Mouse (Mus musculus) kidney, postnatal 36 days (tissue): ENCODE data around the gene Fut4.

ENCODE experiments used
- DNase-seq, 2 experiments: peaks; one replicate each; pipeline ENCODE4 v3.0.0; 2021 to 2022; ENCODE audit warnings: mixed read lengths in 2 of 2

Gene Fut4

DNA sequence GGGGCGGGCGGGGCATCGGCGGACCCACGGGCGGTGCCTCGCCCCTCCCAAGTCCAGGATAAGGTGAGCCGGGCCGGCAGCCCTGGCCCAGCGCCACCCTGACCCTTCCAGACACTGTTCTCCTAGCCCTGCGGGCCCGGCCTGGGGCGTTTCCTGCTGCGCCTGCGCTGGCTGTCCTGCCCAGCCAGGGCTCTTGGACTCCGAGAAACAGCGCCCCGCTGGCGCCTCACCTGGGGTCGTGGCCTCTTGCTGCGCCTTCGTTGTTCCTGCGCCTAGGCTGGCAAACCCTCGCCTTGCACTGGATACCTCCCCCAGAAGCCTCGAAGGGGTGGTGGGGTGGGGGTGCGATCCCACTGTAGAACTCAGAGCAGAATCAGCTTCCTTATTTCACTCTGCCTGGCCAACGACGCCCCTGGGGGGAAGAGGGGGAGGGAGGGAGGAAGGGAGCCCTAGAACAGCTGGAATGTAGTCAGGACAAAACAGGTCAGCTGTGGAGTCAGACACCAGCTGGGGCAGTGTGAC lies at the start of gene Fut4:
Fut4 (minus strand) TSS at position 393 of the 522 bp plus-strand sequence.
- DNase-seq: peak; percentile 75 to 85

DNA sequence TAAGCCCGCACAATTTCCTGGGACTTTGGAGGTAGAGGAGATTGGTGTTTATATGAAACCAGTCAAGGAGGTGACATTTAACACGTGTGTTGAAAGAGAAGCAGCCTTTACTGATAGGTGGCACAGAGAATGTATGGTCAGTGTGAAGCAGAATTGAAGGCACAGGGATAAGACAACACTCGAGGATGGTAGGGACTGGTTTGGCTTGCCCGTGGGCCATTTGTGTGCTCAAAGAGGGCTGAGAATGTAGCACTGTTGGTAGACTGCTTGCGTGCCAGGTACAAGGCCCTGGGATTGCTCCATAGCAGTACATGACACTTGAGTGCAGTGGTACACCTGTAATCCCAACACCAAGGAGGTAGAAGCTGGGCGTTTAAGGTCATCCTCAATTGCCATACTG lies 35.2 kb upstream of the Fut4 start:
- no peak for DNase-seq

DNA sequence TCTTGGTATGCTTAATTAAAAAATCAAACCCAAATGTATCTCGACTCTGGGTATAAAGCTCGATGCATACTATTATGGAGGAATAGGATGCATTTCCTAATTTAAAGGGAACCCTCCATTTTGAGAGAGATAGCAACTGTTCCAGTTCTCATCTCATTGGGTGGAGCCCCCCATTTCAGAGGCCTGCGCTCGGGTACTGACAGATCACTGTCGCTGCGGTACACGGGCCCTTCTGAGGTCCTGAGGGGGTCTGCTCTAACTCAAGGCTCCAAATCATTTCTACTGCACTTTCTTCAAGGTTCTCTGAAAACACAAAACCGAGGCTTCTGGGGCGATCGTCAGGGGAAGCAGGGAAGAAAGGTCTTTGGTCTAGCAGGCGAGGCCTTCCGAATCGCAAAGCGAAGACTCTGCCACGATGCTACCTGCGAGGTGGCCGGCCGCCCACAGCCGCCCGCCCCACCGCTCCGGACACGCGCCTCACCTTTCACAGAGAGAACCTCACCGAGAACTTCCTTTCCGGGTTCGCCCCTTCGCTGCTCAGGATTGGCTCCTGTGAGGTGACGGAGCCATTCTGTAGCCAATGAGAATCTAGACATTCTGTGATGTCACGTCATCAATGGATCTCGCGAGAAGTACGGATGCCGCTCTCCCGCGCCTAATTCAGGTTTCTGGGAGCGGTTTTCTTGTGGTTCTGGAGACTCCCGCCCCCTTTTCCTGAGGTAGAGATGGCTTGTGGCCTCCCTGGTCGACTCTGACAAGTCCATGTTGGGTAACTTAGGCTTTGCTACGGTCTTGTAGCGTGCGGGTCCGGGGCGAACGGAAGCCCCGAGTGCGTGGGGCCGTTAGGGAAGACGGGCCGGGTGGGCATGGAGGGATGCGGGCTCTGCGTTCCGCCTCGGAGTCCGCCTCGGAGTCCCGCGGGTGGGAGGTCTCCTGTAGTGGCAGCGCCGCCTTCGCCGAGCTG lies 32.1 kb upstream of the Fut4 start, which contains the start of the genes Mre11a and Ankrd49:
Mre11a (plus strand) TSS at position 616 of the 964 bp plus-strand sequence.
Ankrd49 (minus strand) TSS at position 818 of the 964 bp plus-strand sequence.
- DNase-seq: peak; percentile 94 to 97

DNA sequence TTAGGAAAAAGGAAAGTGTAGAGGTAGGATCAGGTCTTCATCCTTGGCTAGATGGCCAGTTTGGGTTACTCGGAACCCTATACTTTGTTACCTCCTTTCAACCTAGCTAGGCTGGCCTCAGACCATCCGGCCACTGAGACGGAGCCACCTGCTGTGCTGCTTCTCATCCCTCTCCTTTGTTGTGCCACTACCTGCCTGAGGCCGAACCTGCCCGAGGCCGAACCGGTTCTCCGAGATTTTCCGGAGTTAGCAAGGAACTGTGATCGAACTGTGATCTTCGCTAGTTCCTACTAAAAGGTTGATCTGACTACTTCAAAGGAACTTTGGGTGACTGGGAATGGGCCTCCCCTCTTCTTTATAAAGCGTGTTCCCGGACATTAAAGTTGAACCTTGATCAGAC lies 26.1 kb upstream of the Fut4 start:
- peak in 1 of 2 experiments; percentile 3 for DNase-seq

DNA sequence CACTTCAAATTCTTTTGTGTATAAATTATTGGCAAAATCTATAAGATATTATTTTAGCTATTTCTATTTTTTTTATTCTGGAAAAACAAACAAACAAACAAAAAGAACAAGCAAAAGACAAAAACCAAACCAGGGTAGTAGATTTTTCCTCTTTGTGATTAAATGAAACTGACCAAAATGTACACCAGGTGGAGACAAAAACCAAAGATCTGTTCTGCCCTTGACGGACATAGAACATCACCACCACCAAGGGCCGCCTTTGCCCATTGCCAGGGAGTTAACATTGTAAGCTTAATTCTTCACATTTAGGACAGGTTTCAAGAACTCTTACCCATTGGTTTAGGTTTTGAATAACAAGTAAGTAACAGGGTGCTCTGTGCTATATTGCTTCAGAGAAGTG lies 21.6 kb upstream of the Fut4 start:
- DNase-seq: no peak

DNA sequence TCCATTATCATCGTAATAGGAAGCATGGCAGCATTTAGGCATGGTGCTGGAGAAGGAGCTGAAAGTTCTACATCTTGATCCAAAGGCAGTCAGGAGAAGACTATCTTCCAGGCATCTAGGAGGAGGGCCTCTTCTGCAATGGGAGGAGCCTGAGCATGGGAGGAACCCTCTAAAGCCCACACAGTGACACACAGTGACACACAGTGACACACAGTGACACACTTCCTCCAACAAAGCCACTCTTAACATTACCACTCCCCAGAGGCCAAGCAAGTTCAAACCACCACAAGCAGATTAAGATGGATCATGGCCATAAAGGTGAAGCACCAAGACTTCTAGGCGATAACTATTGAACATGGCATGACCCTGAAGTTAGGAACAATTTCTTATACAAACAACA lies 19.9 kb upstream of the Fut4 start:
- DNase-seq: no peak

DNA sequence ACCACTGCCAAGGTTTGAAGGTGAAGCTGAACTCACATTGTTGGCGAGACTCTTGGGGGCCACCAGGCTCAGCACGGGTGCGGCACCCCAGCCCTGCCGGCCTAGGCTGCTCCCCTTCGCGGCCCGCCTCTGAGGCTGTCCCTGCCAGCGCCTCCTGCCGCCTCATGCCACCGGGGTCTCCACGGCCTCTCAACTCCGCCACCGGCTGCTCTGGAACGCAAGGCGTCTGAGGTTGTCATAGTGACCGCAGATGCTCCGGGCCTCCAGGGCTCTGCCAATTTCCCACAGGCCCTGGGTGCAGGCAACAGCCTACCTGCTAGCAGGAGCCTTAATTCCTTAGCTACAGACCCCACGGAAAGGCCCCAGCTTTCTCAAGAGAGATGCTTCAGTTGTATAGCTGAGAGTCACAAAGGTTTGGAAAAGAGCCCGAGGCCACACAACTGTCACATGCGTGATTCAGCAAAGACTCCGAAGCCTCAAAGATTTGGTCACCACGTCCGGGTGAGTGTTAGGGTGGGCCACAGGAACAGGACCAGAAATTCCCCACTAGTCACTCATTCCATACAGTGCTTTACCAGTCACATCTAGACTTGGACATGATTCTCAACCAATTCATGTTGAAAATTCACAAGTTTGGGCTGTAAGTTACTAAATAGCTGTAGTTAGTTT lies 18.7 kb upstream of the Fut4 start, which contains the start of gene 1700012B09Rik:
1700012B09Rik (minus strand) TSS at position 228 of the 669 bp plus-strand sequence.
- no peak for DNase-seq

DNA sequence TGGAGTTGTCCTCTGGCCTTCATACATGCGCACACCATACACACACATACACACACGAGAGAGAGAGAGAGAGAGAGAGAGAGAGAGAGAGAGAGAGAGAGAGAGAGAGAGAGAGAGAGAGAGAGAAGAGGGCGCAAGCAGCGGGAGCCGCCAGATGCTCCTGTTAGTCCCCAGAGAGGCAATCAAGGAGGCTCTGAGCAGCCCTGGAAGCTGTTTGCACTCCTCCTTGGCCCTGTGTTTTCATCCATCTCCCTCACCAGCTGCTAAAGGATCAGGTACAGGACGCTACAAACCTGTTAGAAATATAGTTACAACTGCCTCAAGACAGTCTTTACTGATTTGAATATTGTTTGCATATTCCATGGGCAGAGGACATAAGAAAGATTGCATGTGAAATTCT lies 17.6 kb upstream of the Fut4 start:
- DNase-seq: no peak

DNA sequence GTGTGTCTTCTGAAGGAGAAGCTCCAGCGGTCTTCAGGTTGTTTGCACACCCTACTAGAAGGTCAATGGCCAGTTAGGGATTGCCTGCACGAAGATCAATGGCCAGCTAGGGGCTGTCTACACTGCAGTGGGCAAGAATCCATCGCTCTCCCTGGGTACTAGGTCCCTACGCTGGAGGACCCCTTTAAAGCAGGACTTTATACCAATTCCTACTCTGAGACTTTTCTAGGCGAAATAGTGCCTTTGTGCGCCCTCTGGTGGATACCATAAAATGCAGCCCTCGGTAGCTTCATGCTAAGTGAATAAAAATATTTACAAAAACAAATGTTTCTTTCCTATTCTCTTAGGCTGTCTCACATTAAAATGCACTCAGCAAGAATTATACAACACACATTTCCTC lies 12.6 kb upstream of the Fut4 start:
- DNase-seq: peak; percentile 34 to 80

DNA sequence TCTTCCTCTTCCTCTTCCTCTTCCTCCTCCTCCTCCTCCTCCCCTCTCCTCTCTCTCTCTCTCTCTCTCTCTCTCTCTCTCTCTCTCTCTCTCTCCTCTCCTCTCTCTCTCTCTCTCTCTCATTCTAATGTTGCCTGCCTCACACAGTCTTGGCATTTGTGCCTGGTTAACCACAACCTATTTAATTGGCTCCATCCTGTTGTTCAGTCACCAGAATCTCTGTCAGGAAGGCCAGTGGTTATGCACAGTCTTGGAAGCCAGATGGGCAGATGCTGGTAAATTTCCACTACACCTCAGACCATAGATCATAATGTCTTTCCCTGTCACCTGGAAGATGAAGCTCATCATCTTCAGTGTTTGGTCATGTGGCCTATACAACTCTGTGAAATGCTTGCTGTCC lies 7.1 kb upstream of the Fut4 start:
- no peak for DNase-seq

DNA sequence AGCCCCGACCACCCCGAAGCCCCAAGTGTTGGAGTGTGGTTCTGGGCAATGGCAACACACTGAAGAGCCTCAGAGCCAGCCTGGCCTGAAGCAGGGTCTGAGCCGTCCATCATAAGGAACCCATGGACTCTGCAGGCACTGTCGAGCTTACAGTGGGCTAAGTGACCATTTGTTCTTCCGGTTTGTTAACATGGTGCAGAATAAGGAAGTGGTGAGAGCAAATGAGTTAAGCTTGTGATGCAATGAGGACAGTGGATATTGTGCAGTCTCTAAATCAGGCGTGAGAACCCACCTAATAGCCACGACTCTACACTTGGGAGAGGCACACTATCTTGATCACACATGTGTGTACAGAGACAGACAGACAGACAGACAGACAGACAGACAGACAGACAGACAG lies 6.4 kb upstream of the Fut4 start:
- DNase-seq: no peak

DNA sequence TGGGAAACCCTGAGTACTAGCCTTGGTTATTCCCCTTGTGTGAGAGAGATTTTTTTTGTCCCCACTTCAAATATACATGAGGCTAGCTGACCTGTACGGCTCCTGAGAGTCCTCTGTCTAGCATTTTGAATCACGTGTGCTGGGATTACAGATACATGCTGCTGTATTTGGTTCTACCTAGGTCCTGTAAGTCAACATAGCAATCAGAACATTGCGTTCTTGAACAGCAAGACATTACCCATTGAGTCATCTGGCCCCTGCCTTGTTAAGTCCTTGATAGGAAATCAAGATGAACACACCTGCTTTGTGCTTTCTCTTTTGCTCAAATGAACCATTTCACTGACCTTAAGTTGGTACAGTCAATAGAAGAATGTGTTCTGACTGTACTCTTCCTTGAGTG lies 2.3 kb upstream of the Fut4 start:
- no peak for DNase-seq

DNA sequence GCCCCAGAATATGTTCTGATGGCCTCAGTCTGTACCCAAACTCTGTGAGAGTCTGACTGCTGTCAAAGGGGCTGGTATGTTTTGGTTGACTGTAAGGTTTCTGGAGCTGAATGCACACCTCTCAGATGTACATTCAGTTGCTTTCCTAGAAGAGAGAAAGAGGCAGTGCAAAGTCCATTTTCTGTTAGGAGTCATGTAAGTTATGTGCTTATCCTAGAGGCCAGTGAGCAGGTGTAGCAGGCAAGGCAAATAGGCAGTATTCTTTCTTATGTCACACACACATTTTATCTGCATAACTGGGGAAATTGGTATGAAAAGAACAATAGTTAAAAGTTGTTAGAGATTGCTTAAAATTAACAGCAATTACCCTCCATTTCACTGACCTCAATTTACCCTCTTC lies 1.8 kb upstream of the Fut4 start:
- DNase-seq: no peak

DNA sequence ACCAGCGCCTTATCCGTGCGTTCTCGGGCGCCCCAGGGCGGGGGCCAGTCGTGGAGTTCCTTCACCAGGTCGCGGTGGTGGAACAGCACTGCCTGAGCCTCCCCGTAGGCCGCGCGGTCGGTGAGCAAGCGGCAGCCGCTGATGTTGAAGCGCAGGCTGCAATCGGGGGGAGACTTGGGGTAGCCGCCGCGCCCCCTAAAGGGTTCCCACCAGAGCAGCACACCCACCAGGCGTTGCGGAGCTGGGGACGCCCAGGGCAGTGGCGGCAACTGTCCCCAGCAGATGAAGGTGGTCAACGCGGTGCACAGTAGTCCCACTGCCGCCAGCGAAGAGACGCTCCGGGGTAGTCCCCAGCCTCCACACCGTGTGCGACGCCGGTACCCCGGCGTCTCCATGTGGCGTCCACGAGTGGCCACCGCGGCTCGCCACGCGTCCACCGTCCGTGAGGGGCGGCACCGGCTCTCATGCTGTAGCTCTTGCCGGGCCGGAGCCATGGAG lies 641 bp downstream of the Fut4 start:
- peak in 1 of 2 experiments; percentile 39 for DNase-seq

DNA sequence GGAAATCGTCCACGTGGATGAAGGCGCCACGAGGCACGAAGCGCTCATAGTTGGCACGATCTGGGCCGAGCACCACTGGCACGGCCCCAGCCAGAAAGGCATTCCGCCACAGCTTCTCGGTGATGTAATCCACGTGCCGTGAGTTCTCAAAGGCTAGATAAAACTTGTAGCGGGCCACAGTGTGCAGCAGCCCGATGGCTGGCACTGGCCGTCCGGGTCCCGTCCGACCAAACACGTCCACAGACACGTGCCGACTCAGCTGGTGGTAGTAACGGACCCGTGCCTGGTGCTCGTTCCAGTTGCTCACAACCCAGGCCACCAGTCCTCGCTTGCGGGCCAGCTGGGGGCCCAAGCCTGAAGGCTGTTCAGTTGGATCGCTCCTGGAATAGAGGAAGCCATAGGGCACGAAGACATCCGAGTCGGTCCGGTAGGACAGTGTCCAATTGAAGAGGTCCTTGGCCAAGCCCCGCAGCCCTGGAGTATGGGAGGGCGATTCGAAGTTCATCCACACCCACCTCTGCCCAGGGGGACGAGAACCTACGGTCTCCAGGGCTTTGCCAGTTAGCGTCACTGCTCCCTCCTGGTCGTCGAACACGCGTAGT lies 1.2 kb downstream of the Fut4 start:
- DNase-seq: no peak

DNA sequence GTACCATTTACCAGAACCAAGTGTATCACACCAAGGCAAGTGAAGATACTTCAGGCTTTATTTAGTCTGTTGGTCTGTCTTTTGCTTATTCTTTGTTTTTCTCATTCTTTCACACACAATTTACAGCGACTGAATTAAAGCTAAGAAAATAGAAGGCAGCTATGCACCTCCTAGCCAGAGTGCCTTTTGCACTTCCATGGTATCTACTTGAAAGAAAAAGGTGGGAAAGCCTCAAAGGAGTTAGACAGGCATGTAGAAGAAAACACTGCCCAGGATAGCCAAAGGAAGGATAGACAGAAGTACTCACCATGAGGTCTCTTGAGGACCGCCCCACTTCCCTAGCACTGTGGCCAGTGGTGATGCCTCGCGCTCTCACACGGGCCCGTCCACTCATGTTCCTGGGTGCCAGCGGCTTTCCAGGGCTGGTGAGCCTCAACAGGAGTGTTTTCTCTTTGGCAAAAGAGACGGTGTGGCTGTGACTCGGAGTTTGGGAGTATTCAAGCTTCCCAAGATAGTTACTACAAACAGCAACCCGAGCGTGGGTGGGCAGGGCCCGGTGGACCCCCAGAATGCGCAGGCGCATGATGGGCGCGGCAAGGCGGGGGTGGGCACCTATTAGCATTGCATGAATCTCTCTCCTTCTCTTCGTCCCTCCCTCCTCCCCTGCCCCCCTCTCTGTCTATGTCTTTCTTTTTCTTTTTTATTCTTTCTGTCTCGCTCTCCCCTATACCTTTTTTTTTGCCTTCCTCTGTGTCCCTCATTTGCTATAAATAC lies 11.9 kb downstream of the Fut4 start, which contains the start of gene Piwil4:
Piwil4 (minus strand) TSS at position 583 of the 774 bp plus-strand sequence.
- DNase-seq: no peak

DNA sequence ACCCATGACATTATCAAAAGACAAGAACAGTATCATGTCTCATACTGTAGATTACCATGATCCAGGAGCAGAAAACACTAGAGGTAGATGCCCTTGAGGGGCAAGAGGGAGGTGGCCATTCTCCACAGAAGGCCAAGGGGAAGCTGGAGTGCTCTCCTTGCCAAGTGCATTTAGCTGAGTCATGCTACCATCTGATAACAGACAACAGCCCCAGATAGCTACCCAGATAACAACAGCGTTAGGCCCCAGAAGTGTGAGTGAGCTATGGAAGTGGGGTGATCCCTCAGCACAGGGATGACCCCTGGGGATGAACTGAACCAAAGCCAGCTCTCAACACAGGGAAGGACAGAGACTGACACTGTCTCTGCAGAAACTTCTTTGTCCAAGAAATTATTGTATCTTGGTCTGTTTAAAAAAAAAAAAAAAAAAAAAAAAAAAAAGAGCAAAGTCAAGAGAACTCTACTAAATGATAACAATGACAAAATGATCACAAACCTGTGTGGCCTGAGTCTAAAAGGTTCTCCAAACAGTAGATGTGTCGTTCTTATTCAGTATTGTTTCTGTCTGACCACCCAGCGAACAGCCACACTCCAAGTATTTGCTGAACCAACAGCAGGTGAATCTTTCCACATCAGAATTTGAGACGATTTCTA lies 12.6 kb downstream of the Fut4 start:
- DNase-seq: no peak

DNA sequence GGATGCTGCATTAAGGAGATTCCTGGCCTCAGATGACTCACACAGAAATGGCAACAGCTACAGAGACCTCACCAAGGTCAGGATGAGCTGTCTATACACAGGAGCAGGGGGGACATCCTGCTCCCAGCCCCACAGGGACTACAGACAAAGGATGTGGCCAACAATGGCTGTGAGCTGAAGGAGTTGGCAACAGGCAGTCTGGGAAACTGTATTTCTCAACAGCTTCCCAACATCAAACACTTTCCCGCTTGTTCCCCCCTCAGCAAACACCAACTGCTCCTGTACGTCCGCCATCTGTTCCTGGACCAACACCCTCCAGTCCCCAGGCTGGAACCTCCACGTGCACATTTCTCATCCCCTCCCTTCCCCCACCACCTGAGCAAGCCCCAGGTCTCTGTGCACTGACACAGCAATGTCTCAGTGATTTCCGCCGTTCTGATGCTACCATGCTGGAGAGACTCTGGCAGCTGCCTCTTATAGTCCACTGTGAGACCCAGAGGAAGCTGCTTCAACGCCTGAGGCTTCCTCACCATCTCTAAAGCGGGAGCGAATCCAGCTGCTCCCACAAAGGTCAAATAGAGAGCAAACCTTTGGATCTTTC lies 21.2 kb downstream of the Fut4 start:
- DNase-seq: peak; percentile 35 to 49

DNA sequence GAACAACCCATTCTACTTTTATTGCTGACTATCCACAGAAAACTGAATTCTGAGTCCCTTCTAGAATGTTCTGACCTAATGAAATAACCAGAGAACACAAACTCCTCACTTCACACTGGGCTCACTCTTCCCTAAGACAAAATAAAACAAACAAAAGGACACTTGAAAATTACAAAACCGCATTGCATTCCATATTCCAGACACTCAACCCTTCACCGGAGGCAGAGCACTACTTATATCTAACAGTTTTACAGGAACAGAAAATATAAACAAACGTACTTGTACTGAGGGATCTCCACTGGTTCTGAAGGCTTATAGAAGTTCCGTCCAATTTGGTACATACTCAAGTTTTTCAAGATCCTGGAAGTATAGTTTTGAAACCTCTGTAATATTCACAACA lies 23.8 kb downstream of the Fut4 start:
- no peak for DNase-seq

DNA sequence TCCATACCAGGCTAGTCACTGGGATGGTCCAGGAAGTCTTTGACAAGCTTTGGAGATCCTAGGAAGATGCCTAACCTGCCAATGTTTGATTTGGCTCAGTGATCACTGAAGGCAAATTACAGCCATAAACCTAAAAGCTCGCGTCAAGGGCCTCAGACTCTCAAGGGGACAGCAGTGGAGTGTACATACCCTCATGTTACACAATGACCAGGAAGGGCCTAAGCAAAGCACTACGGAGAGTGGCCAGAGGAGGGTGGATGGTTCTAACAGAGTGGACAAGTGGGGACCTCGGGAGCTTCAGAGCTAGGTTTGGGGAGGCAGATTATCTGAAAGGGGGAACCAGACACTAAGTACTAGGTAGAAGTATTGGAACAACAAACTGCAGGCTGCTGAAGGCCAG lies 25.6 kb downstream of the Fut4 start:
- DNase-seq: no peak

DNA sequence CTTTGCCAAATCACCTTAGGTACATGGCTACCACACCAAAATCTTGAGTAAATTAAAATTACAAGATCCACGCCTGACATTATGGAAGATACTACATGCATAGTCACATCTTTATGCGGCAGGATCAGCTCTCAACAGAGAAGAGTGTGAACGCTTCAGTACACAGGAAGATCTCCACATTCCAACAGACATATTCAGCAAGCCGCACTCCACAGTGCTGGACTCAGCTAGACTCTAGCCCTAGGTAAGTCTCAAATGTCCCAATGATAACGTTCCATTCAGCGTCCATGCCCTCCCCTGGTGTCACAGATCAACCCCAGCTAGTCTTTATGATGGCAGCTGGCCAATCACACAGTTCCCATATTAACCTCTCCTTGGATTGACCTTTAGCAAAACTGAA lies 26.2 kb downstream of the Fut4 start:
- DNase-seq: no peak
